Mouse (Mus musculus): ENCODE measurements around the gene Stx11. TPM values are rescaled to one million over a fixed set of nuclear protein-coding genes. Genes with fewer than 3 reads are reported as not detected.
A peak's percentile ranks its signal among the peaks of the same experiment; 100 is the strongest.

Gene Stx11
- total RNA-seq (2017): 36.7 to 65.0 TPM (median 55.4 TPM) in 3 replicates

GRCm38 (mm10) chr10:12964151-12965075 lies at the start of gene Stx11:
Gene Stx11 (minus strand): TSS chr10:12964298.
- peak; percentile 55 for ATAC-seq (replicated peaks; ENCODE audit: insufficient number of reproducible peaks, low FRiP score, low TSS enrichment, poor library complexity, severe bottlenecking)

- no peak; the same call in 1 of the 2 replicates for ATAC-seq (replicated peaks; ENCODE audit: insufficient number of reproducible peaks, low FRiP score, low TSS enrichment, poor library complexity, severe bottlenecking)
These were observed 44.6 kb upstream of the Stx11 start for GRCm38 (mm10) chr10:13008737-13009121.

- ATAC-seq (replicated peaks; ENCODE audit: insufficient number of reproducible peaks, low FRiP score, low TSS enrichment, poor library complexity, severe bottlenecking): peak; percentile 99
These were observed 44.0 kb upstream of the Stx11 start for GRCm38 (mm10) chr10:13007876-13008736.

GRCm38 (mm10) chr10:13005043-13005442 lies 40.9 kb upstream of the Stx11 start, which contains the start of gene Sf3b5:
Gene Sf3b5 (plus strand): TSS chr10:13005343.
- no peak for ATAC-seq (replicated peaks; ENCODE audit: insufficient number of reproducible peaks, low FRiP score, low TSS enrichment, poor library complexity, severe bottlenecking)

GRCm38 (mm10) chr10:12996736-12997477 lies 32.8 kb upstream of the Stx11 start:
- ATAC-seq (replicated peaks; ENCODE audit: insufficient number of reproducible peaks, low FRiP score, low TSS enrichment, poor library complexity, severe bottlenecking): peak; percentile 98

GRCm38 (mm10) chr10:12993411-12994039 lies 29.4 kb upstream of the Stx11 start:
- no peak for ATAC-seq (replicated peaks; ENCODE audit: insufficient number of reproducible peaks, low FRiP score, low TSS enrichment, poor library complexity, severe bottlenecking)

- no peak for ATAC-seq (replicated peaks; ENCODE audit: insufficient number of reproducible peaks, low FRiP score, low TSS enrichment, poor library complexity, severe bottlenecking)
These were observed 27.9 kb upstream of the Stx11 start for GRCm38 (mm10) chr10:12991953-12992352.

- ATAC-seq (replicated peaks; ENCODE audit: insufficient number of reproducible peaks, low FRiP score, low TSS enrichment, poor library complexity, severe bottlenecking): no peak
These were observed 22.8 kb upstream of the Stx11 start for GRCm38 (mm10) chr10:12986943-12987342.

- ATAC-seq (replicated peaks; ENCODE audit: insufficient number of reproducible peaks, low FRiP score, low TSS enrichment, poor library complexity, severe bottlenecking): no peak
These were observed 22.4 kb upstream of the Stx11 start for GRCm38 (mm10) chr10:12986485-12986884.

- no peak for ATAC-seq (replicated peaks; ENCODE audit: insufficient number of reproducible peaks, low FRiP score, low TSS enrichment, poor library complexity, severe bottlenecking)
These were observed 20.9 kb upstream of the Stx11 start for GRCm38 (mm10) chr10:12985028-12985427.

- ATAC-seq (replicated peaks; ENCODE audit: insufficient number of reproducible peaks, low FRiP score, low TSS enrichment, poor library complexity, severe bottlenecking): no peak
These were observed 19.4 kb upstream of the Stx11 start for GRCm38 (mm10) chr10:12983516-12983915.

- ATAC-seq (replicated peaks; ENCODE audit: insufficient number of reproducible peaks, low FRiP score, low TSS enrichment, poor library complexity, severe bottlenecking): no peak
These were observed 17.0 kb upstream of the Stx11 start for GRCm38 (mm10) chr10:12981071-12981470.

- ATAC-seq (replicated peaks; ENCODE audit: insufficient number of reproducible peaks, low FRiP score, low TSS enrichment, poor library complexity, severe bottlenecking): no peak
These were observed 13.7 kb upstream of the Stx11 start for GRCm38 (mm10) chr10:12977787-12978212.

GRCm38 (mm10) chr10:12976552-12976951 lies 12.5 kb upstream of the Stx11 start:
- no peak for ATAC-seq (replicated peaks; ENCODE audit: insufficient number of reproducible peaks, low FRiP score, low TSS enrichment, poor library complexity, severe bottlenecking)

- no peak; the same call in 1 of the 2 replicates for ATAC-seq (replicated peaks; ENCODE audit: insufficient number of reproducible peaks, low FRiP score, low TSS enrichment, poor library complexity, severe bottlenecking)
These were observed 11.9 kb upstream of the Stx11 start for GRCm38 (mm10) chr10:12975957-12976356.

GRCm38 (mm10) chr10:12975461-12975860 lies 11.4 kb upstream of the Stx11 start:
- ATAC-seq (replicated peaks; ENCODE audit: insufficient number of reproducible peaks, low FRiP score, low TSS enrichment, poor library complexity, severe bottlenecking): no peak

- no peak for ATAC-seq (replicated peaks; ENCODE audit: insufficient number of reproducible peaks, low FRiP score, low TSS enrichment, poor library complexity, severe bottlenecking)
These were observed 10.5 kb upstream of the Stx11 start for GRCm38 (mm10) chr10:12974572-12974971.

GRCm38 (mm10) chr10:12965669-12966180 lies 1.6 kb upstream of the Stx11 start:
- ATAC-seq (replicated peaks; ENCODE audit: insufficient number of reproducible peaks, low FRiP score, low TSS enrichment, poor library complexity, severe bottlenecking): no peak
